Mouse (Mus musculus): Measurements from ENCODE around the gene Tmem198.

DNA sequence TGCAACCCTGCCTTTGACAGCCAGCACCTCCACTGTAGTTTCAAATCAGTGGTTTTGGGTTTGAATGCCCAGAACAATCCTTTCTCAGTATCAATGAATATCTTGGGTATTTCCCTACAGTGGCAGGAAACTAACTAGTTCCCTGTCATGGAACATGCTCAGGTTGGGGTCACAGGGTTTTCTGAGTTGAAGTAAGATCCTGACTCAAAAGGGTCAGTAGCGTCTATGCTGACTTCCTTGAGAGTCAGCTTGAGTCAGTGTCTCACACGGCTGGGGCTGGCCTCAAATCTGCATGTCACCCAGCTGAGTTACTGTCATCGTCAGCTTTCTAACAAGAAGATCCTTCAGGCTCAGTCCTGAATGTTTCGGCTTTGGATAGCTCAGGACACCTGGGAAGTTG lies 19.6 kb downstream of the Tmem198 start:
- TF ChIP-seq CTCF (IDR thresholded peaks at IDR 0.05; ENCODE audit: borderline replicate concordance, control insufficient read depth, extremely low read depth, insufficient read depth, low read length, poor library complexity) (no peak), POLR2A (IDR thresholded peaks at IDR 0.05; ENCODE audit: control insufficient read depth, extremely low read depth, insufficient read depth, low read length, poor library complexity) (no peak)

All from thymus, adult 2 months (tissue).